Mouse (Mus musculus) CH12.LX (cell line): ENCODE data around the gene Tmem198. TPM values are rescaled to one million over a fixed set of nuclear protein-coding genes. Genes with fewer than 3 reads are reported as not detected.

Experiments
- DNase-seq: peaks from one replicate; pipeline ENCODE4 v3.0.0-alpha.2; 2013; ENCODE audit errors: extremely low read depth
- H3K27ac ChIP-seq: 2 replicates; pipeline ENCODE4 v1.5.1; 2012; ENCODE audit warnings: low read depth, mild to moderate bottlenecking, control low read depth, moderate library complexity; ENCODE audit not compliant: insufficient read depth
- H3K27me3 ChIP-seq: replicated peaks from 2 replicates; pipeline ENCODE3; 2012; ENCODE audit warnings: inconsistent platforms
- H3K36me3 ChIP-seq, 2 experiments: replicated peaks in 1 of 2; 2 replicates each; pipeline versions ENCODE3 to v1.6.1; 2012; ENCODE audit warnings: inconsistent platforms in 1 of 2, low read length in 1 of 2, mild to moderate bottlenecking in 1 of 2, mixed read lengths in 1 of 2, moderate library complexity in 1 of 2; ENCODE audit not compliant: control insufficient read depth in 1 of 2, insufficient read depth in 1 of 2
- H3K4me1 ChIP-seq, 2 experiments: 2 replicates each; pipeline ENCODE4 v1.6.1; 2012; ENCODE audit warnings: inconsistent platforms in 1 of 2, moderate library complexity in 1 of 2; ENCODE audit not compliant: insufficient read depth in 2 of 2, control insufficient read depth in 1 of 2
- H3K4me2 ChIP-seq: 2 replicates; pipeline ENCODE4 v1.6.1; 2012; ENCODE audit warnings: low read depth, mild to moderate bottlenecking, control low read depth; ENCODE audit not compliant: poor library complexity, insufficient read depth, severe bottlenecking
- H3K4me3 ChIP-seq, 3 experiments: fragments of 150-350 bp in 1 of 3; sonication (generic) in 1 of 3; replicated peaks in 1 of 3; 2 replicates each; pipeline versions ENCODE3 to v1.5.1; 2011 to 2012; ENCODE audit warnings: low read depth in 2 of 3, low read length in 2 of 3, mild to moderate bottlenecking in 2 of 3, moderate library complexity in 2 of 3, control low read depth in 1 of 3, improper control_type of control experiment in 1 of 3, inconsistent platforms in 1 of 3, mixed read lengths in 1 of 3; ENCODE audit not compliant: poor library complexity in 1 of 3
- H3K79me2 ChIP-seq: replicated peaks from 2 replicates; pipeline ENCODE4 v1.6.1; 2012; ENCODE audit warnings: mild to moderate bottlenecking, moderate library complexity; ENCODE audit not compliant: control insufficient read depth, poor library complexity, insufficient read depth, severe bottlenecking; ENCODE audit errors: extremely low read depth
- H3K9ac ChIP-seq: 2 replicates; pipeline ENCODE4 v1.6.1; 2012; ENCODE audit warnings: low read depth, mild to moderate bottlenecking, control low read depth, moderate library complexity; ENCODE audit not compliant: insufficient read depth
- H3K9me3 ChIP-seq: replicated peaks from 2 replicates; pipeline ENCODE3; 2012; ENCODE audit warnings: low read length, inconsistent platforms, mixed read lengths
- CHD2 ChIP-seq: IDR thresholded peaks from 2 replicates; pipeline ENCODE4 v1.6.1; 2011; ENCODE audit warnings: low read length, improper control_type of control experiment
- EP300 ChIP-seq: IDR thresholded peaks from 2 replicates; pipeline ENCODE4 v1.6.1; 2011; ENCODE audit warnings: low read length, improper control_type of control experiment
- JUN ChIP-seq: IDR thresholded peaks from 2 replicates; pipeline ENCODE4 v1.6.1; 2011; ENCODE audit warnings: low read depth, mild to moderate bottlenecking, low read length, improper control_type of control experiment, moderate library complexity; ENCODE audit not compliant: insufficient read depth
- MAZ ChIP-seq: IDR thresholded peaks from 2 replicates; pipeline ENCODE4 v1.6.1; 2012; ENCODE audit warnings: low read depth, mild to moderate bottlenecking, inconsistent platforms, low read length, improper control_type of control experiment, moderate library complexity
- MXI1 ChIP-seq: IDR thresholded peaks from 2 replicates; pipeline ENCODE4 v1.6.1; 2011; ENCODE audit warnings: mild to moderate bottlenecking, low read depth, low read length, improper control_type of control experiment
- MYC ChIP-seq: IDR thresholded peaks from 2 replicates; pipeline ENCODE4 v1.6.1; 2011; ENCODE audit warnings: low read depth, mild to moderate bottlenecking, improper control_type of control experiment, low read length
- NELFE ChIP-seq: IDR thresholded peaks from 2 replicates; pipeline ENCODE4 v1.6.1; 2011; ENCODE audit warnings: low read depth, low read length, improper control_type of control experiment
- PAX5 ChIP-seq: IDR thresholded peaks from 2 replicates; pipeline ENCODE4 v1.6.1; 2012; ENCODE audit warnings: low read length, inconsistent platforms, mixed read lengths
- POLR2AphosphoS2 ChIP-seq: IDR thresholded peaks from 2 replicates; pipeline ENCODE4 v1.6.1; 2011; ENCODE audit warnings: low read depth, low read length, improper control_type of control experiment
- SIN3A ChIP-seq: IDR thresholded peaks from 2 replicates; pipeline ENCODE4 v1.6.1; 2012; ENCODE audit warnings: low read length, improper control_type of control experiment, inconsistent platforms
- SMC3 ChIP-seq: IDR thresholded peaks from 2 replicates; pipeline ENCODE4 v1.6.1; 2011; ENCODE audit warnings: low read depth, low read length, improper control_type of control experiment
- TBP ChIP-seq: conservative IDR thresholded peaks from 2 replicates; pipeline ENCODE4 v1.6.1; 2011; ENCODE audit warnings: low read depth, low read length, improper control_type of control experiment
- USF1 ChIP-seq: IDR thresholded peaks from 2 replicates; pipeline ENCODE4 v1.6.1; 2014; ENCODE audit warnings: low read depth, mild to moderate bottlenecking, inconsistent platforms, low read length, improper control_type of control experiment
- ZKSCAN1 ChIP-seq: IDR thresholded peaks from 2 replicates; pipeline ENCODE4 v1.6.1; 2012; ENCODE audit warnings: low read depth, inconsistent platforms, low read length, improper control_type of control experiment, borderline replicate concordance
- ZMIZ1 ChIP-seq: IDR thresholded peaks from 2 replicates; pipeline ENCODE4 v1.6.1; 2012; ENCODE audit warnings: low read depth, mild to moderate bottlenecking, inconsistent platforms, low read length, improper control_type of control experiment
- ZNF384 ChIP-seq: IDR thresholded peaks from 2 replicates; pipeline ENCODE4 v1.6.1; 2012; ENCODE audit warnings: low read depth, low read length, improper control_type of control experiment, inconsistent platforms
- dilution Hi-C: fragments of 300-500 bp; cut with MboI; formaldehyde crosslinking; loops from 2 replicates; pipeline ENCODE4 v1.14.3; 2020; ENCODE audit warnings: low sequenced_read_pairs; ENCODE audit not compliant: extremely low pct_unique_long_range_greater_than_20kb, extremely low pct_ligation_motif_present
- in situ Hi-C: fragments of 300-500 bp; cut with MboI; formaldehyde crosslinking; loops from 3 replicates; pipeline ENCODE4 v1.14.3; 2019; ENCODE audit warnings: low sequenced_read_pairs, low pct_ligation_motif_present, low pct_unique_long_range_greater_than_20kb, mixed read lengths
- polyA plus RNA-seq: library from polyadenylated mRNA; unstranded; fragments of >175 nt; gene quantifications from 2 replicates; pipeline ENCODE4 v1.2.1, GENCODE M21; 2012; ENCODE audit warnings: low read depth; ENCODE audit not compliant: insufficient read length
- total RNA-seq, 2 experiments: library from RNA; depleted of rRNA; stranded (reverse); fragments of 300-350 nt in 1 of 2; fragments of >200 nt in 1 of 2; gene quantifications; 2 replicates each; pipeline ENCODE4 v1.2.3; 2012 to 2014

Gene Tmem198
- total and polyA plus RNA-seq, 3 experiments: 0.51 to 1.1 (median 0.80) TPM

GRCm38 (mm10) chr1:75478497-75478896 lies 835 bp upstream of the Tmem198 start (continued):
- TF ChIP-seq POLR2AphosphoS2: no peak
- no peak for TF ChIP-seq USF1
- TF ChIP-seq JUN: no peak
- no peak for TF ChIP-seq ZNF384
- TF ChIP-seq TBP: no peak
- TF ChIP-seq ZMIZ1: no peak
- TF ChIP-seq CHD2: no peak
- TF ChIP-seq ZKSCAN1: no peak
- no peak; the same call in 1 of the 2 replicates for TF ChIP-seq MXI1

DNA sequence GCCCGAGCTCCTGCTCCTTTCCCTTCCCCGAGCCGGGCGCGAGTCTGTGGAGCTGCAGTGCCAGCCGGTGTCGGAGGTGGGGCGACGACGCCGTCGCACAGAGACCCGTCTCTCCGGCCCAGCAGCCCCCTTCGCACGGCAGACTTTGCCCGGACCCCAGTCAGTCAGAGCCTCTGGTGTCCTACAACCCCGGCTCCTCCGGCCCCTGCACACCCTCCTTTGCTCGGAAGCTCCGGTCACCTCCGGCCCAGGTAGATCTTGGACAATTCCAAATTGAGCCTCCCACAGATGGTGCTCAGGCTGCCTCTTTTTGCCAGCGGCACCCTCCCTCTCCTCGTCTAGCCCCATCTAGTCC lies 280 bp downstream of the Tmem198 start:
- Histone ChIP-seq H3K79me2 (peaks cover 5% of the 10 kb centered on the region; the same call in 1 of the 2 replicates), H3K4me2 (peak overlapping the region; percentile 87), H3K27ac (no peak overlapping the region), H3K9ac (no peak overlapping the region), H3K27me3 (peaks cover 5% of the 10 kb centered on the region), H3K4me1 (peaks cover 7 to 24% of the 10 kb centered on the region in 2 experiments), H3K36me3 (peaks cover 20 to 26% of the 10 kb centered on the region in 2 experiments), H3K4me3 (peak overlapping the region in 2 of 3 experiments; percentile 51 to 78), H3K9me3 (no peaks in the 10 kb centered on the region)
- in situ Hi-C loops: no loop called here
- dilution Hi-C loops: no loop called here
- TF ChIP-seq SIN3A (no peak), EP300 (no peak)
- no peak for DNase-seq

DNA sequence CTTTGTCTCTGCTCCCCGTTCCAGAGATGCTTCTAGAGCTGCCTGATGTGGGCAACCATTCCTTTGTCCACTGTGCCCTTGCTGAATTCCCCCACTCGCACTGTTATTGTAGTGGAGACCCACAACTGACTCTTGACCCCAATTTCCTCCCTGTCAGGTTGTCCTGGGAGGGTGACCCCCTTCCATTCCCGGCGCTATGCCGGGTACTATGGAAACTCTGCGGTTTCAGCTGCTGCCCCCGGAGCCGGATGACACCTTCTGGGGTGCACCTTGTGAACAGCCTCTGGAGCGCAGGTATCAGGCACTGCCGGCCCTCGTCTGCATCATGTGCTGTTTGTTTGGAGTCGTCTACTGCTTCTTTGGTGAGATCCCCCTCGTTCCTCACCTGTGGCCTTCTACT lies 704 bp downstream of the Tmem198 start:
- H3K4me2 ChIP-seq: peak overlapping the region; percentile 87
- TF ChIP-seq MAZ (no peak), SMC3 (no peak), POLR2AphosphoS2 (no peak), TBP (no peak), PAX5 (no peak), CHD2 (no peak), NELFE (no peak), MYC (no peak)
- TF ChIP-seq, all 38 proteins: peak for 0
- dilution Hi-C loops (no loop called here), in situ Hi-C loops (no loop called here)
- peaks cover 15 to 23% of the 10 kb centered on the region in 2 experiments for H3K36me3 ChIP-seq
- H3K4me1 ChIP-seq: peaks cover 7 to 24% of the 10 kb centered on the region in 2 experiments
- peaks cover 5% of the 10 kb centered on the region; the same call in 1 of the 2 replicates for H3K79me2 ChIP-seq
- peaks cover 5% of the 10 kb centered on the region for H3K27me3 ChIP-seq
- H3K9ac ChIP-seq: no peak overlapping the region
- H3K27ac ChIP-seq: no peak overlapping the region
- no peak for DNase-seq
- H3K4me3 ChIP-seq: no peak overlapping the region
- H3K9me3 ChIP-seq: no peaks in the 10 kb centered on the region
